Mouse (Mus musculus) olfactory bulb, adult 2 months (tissue): ENCODE data around the gene Rgs6.

Source experiments
- CTCF ChIP-seq: fragments of 200-500 bp; IDR thresholded peaks from 2 replicates; pipeline ENCODE4 v1.5.1; 2012; ENCODE audit warnings: low read depth, mild to moderate bottlenecking, low read length, moderate library complexity; ENCODE audit not compliant: insufficient read depth
- POLR2A ChIP-seq: fragments of 200-500 bp; IDR thresholded peaks from 2 replicates; pipeline ENCODE4 v1.6.1; 2012; ENCODE audit warnings: mild to moderate bottlenecking, low read depth, low read length, moderate library complexity; ENCODE audit not compliant: insufficient read depth

- no peak for TF ChIP-seq CTCF
- TF ChIP-seq POLR2A: no peak
Measured at GRCm38 (mm10) chr12:83160211-83160610, 572.1 kb downstream of the Rgs6 start.
